Mouse (Mus musculus) kidney, postnatal 10 days (tissue): Measurements from ENCODE around the gene Strip1.
"Not testable (repeated sequence)": the region's sequence is repeated elsewhere in the genome, so short reads cannot be mapped to it uniquely, and the experiment has no call there.

ENCODE experiments used
- DNase-seq: peaks from one replicate; pipeline ENCODE4 v3.0.0; 2021; ENCODE audit warnings: mixed read lengths

Strip1 gene

DNA sequence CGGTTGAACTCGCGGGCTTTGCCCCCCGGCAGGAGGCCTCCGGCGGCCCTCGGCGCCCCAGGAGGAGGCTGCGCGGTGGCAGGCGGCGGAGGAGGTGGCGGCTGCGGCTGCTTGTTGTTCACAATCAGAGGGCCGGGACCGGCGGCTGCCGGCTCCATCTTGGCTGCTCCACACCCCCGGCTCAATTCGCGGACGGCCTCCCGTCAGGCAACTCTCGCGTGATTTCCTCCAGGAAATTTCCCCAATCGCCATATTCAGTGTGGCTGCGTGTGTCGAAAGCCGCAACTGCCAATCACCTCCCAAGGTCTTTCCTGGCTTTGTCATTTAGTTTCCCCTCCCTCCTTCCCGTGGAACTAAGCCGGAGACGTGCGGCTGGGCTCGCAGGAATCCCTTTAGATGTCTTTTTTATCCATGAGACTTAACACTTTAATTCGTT is at the start of gene Strip1:
Gene Strip1, minus strand, starts transcription at position 172 of the 436 bp plus-strand sequence.
- peak; percentile 96 for DNase-seq

DNA sequence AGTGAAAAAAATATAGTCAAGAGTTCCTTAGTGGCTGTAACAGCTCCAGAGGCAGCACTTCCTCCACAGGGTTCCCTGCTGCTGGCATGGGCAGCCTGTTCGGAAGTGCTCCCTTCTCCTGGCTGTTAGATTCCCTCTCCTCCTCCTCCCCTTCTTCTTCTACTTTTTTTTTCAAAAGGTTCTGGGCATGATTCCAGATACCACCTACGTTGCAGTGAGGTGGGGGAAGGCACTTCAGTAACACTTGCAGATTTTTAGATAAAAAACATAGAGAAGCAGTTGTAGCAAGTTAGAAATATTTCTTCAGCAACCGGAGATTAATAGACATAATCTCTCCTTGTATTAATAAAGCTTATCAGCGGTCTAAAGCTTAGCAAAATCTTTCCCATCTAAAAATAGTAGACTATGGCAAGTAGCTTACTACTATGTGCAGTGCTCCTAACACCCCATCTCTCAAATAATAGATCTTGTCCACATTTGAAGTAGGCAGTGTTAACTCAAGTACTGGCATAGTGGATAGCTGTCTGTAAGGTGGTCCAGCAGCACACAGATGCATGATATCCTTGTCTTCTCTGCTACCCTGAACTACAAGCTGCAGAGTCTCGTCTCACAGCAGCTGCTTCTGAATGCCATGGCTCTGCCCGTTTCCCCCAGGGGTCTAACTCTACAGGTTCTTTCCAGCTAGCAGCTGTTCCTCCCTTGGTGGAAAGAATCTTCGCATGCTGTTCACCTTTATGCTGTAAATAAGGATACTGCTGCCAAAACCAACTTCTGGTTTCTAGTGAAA is 49.5 kb upstream of the Strip1 start:
- peak; percentile 50 for DNase-seq

DNA sequence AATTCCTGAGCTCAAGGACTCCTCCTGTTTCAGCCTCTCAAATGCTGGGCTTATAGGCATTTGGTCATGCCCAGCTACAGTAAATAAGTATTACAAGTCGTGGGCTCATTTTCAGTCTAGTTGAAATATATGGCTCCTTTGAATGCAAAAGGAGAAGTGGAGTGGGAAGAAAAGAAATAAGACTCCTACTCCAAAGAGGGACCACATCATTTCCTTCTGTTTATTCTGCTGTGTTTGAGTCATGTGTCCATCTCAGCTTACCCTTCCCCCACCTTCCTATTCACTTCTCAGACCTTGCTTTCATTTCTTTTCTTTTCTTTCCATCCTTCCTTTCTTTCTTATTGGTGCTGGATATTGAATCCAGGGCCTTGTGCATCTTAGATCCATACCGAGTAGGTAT is 40.0 kb upstream of the Strip1 start:
- DNase-seq, result no peak

DNA sequence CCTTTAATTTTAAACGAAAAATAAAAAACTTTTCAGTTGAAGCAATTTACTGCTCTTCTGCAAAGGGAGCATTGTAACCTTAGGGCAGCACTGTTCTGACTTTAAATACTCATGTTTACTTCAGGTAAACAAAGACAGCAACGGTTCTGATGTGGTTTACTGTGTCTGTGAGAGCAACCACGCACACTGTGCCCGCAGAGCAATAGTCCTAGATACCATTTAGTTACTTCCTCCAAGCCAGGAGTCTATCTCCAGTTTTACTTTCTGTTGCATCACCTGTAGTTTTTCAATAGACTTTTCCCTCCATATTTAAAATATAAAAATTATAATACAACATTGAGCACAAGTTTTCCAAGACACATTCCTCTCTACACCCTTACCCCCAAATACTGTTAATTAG is 39.0 kb upstream of the Strip1 start:
- DNase-seq, result no peak

DNA sequence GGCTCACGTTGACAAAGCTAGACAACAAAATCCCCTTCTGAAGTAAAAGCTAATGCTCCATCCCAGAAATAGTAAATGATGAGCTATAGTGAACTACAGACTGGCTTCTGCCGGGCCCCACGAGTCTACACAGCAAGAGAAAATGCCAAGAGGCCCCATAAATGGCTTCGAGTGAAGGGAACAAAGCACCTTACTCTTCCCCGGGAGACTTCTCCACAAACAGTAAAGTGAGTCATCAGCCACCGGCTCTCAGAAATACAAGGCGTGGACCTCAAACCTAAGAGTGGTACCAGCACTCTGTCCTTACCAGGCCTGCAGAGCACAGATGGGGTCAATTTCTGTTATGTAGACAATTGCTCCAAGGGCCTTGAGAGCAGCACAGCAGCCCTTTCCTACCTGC is 37.3 kb upstream of the Strip1 start:
- no peak for DNase-seq

DNA sequence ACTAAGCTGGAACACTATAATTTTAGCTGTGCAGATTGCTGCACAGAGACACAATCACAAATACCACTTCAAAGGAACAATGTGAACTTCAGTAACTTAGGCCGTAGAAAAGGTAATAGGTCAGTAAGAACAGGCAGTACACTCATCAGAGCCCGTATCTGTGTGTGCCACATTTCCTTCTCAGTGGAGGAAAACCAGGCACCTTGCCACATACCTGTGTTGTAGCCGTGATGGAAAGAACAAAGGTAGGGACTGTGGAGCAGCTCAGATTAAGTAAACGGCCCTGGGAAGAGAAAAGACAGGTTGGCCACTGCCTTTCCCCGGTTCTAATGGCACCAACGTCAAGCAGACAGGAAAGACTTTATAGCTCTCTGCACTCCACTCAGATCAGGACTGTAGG is 35.9 kb upstream of the Strip1 start:
- no peak for DNase-seq

DNA sequence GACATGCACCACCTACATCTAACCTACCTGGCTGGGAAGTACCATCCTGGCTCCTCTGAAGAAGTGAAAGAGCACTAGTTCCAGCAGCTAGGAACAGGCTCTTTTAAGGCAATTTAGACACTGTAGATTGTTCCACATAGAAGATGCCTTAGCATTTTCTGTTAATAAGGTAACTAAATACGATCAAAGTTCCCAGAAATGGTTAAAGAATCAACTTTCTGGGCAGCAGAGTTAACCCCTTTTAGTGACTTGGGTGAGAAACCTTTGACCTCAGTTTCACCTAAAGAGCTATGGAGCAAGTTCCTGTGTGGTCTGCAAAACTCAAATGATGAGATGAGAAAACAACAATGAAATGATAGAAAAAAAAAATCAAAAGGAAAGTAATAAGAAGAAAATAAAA is 33.1 kb upstream of the Strip1 start:
- DNase-seq, result no peak

DNA sequence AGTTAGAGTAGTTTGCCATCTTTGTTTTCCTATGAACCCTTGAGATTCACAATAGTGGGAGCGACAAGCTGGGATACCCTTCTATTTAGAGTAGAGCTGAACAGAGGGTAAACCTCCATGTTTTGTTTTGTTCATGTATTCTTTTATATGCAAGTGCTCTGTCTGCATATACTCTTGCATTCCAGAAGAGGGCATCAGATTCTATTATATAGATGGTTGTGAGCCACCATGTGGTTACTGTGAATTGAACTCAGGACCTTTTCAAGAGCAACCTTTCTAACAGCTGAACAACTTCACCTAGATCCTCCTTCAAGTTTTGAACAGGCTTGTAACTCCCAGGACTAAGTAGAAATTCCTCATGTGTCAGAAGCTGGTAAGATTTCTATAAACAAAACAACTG is 27.5 kb upstream of the Strip1 start:
- DNase-seq, result no peak

DNA sequence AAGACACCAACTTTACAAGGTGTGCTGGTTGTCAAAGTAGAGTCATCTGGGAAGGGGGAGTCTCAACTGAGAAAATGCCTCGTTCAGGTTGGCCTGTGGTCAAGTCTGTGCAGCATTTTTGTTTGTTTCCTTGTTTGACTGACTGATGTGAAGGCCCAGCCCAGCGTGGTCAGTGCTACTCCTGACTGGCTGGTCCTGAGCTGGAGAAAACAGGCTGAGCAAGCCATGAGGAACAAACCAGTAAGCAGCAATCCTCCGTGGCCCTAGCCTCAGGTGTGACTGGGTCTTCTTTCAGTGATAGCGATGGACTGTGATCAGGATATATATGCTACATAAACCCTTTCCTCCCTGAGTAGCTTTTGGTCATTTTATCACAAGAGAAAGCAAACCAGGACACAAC is 25.4 kb upstream of the Strip1 start:
- no peak for DNase-seq

DNA sequence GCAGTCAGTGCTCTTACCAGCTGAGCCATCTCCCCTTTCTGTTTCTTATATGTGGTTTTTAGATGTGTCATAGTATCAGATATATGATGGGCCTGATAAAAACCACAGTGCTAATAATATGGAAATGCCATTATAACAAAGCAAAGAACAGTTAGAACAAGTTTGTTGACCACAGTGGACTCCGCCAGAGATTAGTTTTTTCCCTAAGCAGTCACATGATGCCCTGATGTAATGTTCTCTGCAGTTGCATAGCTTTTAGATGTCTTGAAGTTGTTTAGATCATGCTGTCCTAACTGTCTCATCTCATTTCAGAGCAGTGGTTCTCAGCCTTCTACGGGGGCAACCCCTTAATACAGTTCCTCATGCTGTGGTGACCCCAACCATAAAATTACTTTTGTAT is 24.7 kb upstream of the Strip1 start:
- no peak for DNase-seq

DNA sequence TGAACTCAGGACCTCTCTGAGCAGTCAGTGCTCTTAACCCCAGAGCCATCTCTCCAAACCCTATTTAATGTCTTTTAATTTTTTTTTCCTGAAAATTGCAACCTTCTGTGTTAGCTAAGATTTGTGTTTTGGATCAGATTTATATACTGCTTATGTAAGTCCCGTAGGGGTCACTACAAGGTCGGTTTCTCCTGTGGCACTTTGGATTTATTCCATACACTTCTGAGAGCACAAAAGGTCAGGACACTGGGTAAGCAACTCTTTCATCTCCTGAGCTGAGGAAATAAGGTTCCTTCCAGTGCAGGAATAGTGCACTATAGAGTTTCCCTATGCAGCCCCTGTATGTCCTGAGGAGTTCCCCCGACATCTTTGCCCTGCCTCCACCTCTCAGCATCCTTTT is 24.0 kb upstream of the Strip1 start:
- no peak for DNase-seq

DNA sequence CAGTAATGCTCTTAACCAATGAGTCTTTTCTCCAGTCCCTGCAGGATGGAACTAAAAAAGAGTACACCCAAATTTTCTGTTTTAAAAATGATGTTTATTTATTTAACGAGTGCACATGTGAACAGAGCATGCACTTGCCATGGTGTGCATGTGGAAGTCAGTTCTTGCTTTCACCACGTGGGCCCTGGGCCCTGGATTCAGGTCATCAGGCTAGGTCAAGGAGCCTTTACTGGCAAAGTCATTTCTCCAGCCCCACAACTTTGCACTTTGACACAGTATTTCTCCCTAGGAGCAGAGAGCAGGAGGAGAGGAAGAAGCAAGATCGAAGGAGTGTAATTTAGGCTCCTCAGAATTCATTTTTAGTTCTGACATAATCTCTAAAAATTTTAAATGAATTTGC is 23.4 kb upstream of the Strip1 start:
- no peak for DNase-seq

DNA sequence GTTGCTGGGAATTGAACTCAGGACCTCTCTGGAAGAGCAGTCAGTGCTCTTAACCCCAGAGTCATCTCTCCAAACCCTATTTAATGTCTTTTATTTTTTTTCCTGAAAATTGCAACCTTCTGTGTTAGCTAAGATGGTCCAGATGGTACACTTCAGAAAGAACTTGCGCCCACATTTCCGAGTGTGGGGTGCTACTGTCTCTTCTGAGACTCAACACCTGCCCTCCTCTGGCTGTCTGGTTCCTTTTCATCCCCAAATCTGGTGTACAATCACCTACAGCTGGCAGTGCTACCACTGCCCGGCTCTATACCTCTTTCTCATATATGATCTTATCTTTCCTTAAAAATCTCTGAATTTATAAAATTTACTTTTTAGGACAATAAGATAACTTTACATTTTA is 21.5 kb upstream of the Strip1 start:
- no peak for DNase-seq

DNA sequence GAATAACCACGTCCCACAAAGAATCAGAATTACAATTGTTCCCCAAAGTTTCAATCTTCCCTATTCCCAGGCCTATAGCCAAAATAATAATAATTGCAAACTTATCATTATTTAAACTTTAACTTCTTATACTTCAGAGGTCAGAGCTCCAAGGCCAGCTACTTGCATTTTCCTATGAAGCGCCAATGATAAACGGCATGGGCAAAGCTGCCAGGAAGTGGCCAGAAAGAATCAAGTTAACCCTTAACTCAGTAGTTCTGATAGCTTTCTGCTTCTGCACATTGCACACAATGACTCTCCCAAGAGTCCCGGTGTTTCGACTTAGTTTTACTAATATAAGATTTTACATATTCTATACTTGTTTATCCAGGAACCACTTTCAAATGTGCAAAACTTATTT is 18.8 kb upstream of the Strip1 start:
- not testable (repeated sequence) for DNase-seq

DNA sequence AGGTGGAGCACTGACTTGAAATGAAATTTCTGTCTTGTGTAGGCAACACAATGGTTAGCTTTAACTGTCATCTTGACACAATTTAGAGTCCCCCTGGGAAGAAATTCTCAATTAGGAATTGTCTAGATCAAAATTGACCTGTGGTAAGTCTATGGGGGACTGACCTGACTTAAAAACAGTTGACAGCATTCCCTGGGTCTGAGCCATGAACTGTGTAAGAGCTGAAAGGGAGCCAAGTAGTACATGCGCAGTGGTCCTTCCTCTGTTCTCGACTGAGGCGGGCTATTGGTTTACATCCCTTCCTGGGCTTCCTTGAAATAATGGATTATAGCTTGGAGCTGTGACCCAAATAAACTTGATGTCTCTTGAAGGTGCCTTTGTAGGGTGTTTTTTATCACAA is 15.5 kb upstream of the Strip1 start:
- peak; percentile 30 for DNase-seq

DNA sequence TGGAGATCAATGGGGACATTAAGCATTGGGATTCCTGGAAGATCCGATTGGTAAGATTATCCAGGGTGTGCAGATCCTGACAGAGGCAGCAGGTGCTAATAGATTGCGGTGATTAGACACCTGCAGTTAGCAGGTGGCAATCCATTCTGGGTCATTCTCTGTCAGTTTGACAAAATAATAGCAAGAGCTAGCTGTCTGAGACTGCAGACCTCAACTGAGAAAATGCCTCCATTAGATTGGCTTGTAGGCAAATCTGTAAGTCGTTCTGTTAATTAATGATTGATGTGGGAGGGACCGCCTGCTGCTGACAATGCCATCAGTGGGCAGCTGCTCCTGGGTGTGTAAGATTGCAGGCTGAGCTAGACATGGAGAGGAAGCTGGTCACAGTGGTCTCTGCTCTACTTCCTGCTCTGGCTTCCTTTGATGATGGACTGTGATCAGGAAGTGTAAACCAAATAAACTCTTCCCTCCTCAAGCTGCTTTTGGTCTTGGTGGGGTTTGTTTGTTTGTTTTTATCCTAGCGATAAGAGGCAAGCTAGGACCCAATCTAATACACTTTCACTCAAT is 6.2 kb upstream of the Strip1 start:
- no peak for DNase-seq

DNA sequence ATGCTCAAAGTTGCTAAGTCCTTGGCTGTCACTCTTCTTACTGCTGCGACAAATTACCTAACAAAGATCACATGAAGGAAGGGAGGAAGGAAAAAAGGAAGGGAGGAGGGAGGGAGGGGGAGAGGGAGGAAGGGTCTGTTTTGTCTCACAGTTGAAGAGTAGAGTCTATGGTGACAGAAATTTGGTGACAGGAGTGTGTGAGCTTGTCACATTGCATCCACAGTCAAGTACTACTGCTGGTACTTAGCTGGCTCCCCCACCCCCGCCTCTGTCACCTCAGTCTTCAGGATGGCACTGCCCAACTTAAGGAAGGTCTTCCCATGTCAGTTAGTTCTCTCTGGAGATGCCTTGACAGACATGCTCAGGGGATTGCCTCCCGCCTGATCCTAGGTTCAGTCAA is 4.7 kb upstream of the Strip1 start:
- peak; percentile 0 for DNase-seq

DNA sequence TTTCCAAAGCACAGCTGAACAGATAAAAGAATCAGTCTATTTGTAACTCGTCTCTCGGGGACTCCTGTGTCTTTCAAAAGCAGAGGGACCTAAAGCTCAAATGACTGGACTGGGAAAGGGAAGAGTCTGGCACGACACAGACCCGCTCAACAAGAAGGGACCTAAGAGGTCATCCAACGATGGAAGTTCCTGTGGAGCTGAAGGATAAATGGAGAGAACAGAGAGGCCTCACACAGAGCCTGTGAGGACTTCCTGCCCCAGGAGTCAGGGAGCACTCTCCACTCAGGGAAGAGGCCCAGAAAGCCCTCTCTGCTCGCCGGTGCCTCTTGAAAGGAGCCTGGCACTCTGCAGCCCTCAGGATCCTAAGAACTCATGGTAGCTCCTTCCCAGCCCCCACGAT is 4.3 kb upstream of the Strip1 start:
- DNase-seq, result no peak

DNA sequence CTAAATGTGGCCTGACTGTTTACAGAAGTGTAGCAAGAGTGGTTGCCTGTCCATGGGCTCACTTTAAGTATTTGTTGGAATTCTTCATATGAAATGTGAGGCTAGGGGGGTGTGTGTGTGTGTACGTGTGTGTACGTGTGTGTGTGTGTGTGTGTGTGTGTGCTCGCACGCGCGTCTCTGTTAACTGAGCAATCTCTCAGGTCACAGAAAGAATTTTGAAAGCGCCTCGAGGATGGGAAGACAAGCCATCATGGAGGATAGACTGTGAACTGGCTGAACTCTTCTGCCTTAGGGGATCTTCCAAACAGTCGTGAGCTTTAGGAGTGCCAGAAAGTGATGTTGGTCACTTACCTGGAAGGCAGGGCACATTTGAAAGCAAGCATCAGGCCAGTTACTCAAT is 2.4 kb upstream of the Strip1 start:
- no peak for DNase-seq

DNA sequence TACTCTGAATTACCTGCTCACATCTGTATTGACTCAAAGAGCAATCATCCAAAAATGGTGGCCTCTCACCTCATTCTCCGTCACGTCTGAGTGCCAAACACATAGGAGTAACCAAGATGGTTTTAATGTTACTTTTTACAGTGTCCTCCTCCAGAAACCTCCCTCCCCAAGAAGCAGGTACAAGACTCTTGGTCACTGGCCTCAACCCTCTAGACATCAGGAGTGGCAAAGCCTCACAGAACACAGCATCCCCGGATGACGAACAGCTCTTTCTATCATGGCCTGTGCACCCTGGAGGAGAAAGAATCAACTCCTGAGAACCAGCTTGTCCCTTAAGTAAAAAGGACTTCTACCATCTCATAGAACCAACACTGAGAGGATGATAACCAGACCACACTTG is 1.3 kb upstream of the Strip1 start:
- DNase-seq, result no peak

DNA sequence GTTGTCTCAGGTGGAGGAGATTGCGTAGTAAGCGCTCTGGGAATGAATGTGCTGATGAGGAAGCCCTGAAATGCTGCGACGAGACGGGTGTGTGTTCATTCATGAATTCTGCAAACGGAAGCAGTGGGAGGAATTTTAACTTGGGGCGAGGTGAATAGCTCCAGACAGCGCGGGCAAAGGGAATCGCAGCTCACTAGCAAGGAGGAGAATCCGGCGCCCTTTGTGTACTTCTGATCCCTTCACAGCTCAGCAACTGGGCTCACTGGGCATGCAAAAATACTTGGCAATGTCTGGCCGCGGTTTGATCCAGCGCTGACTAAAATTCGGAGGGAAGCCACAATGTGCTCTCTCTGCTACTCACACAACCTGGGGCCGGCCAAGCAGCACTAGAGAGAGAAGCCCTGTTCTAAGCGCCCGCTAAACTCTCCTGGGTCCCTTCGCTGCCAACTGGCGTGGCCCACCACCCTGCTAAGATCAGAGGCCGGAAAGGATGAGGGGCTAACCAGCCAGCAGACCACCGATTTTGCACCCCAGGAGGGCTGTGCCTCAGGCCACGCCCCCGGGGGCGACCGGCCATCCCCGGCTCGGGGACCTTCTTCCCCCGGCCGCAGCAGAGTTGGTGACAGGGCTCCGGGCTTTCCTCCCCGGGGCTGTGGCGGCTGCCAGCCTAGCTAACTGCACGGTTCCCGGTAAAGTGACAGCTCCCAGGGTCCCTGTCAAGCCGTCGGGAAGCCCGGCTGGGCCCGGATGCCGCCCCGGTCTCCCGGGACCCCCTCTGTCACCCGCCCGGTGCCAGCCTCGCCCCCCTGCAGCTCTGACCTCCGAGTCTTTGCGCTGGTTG is 592 bp downstream of the Strip1 start, which contains the start of gene Gm10961:
Gene Gm10961, plus strand, starts transcription at position 641 of the 841 bp plus-strand sequence.
- peak; percentile 72 for DNase-seq

DNA sequence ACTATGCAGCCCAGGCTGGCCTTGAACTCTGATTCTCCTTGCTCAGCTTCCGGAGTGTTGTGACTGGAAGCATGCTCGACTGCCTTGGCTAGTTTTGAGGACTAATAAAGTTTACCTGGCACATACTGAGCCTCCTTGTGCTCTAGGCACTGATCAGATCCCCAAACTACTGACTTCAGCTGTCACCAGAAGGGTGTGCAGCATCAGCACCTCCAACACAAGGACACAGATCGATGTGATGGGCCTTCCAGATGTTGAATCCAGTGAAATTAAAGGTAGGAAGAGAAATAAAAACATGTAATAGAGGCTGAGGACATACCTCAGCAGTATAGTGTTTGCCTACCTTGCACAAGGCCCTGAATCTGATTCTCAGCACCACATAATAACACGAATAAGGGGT is 2.1 kb downstream of the Strip1 start:
- no peak for DNase-seq

DNA sequence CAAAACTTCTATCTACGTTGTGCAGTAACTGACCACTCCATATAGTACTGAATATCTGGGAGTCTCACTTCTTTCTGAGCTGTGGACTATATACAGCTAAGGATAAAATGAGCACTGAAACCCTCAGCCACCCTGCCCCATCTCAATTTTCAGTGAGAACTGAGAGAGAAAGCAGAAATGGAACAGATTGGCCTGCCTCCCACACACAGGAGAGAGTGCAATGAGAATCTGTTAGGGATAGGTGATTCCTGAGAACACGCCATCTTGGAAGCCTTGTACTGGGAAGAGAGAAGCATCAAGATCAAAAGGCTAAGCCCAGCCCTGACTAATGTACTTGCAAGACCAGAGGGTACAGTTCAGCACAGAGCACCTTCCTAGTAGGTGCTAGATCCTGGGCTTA is 2.9 kb downstream of the Strip1 start:
- DNase-seq, result no peak

DNA sequence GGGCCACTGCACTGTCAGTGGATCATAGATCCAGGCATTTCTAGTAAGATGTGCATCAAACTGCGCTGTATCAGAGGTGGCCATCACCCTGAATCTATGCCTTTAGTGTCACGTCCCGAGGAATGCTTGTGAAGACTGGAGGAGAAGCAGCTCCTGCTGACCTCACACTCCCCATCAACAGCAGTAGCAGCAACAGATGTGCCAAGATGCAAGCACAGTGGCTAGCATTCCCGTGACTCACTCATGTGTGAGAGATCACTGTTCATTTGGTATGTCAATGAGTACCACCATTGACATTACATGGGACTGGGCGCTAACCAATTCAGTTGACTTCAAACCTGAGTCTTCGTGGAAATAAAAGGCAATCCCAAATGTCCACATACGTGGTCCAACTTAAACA is 3.9 kb downstream of the Strip1 start:
- DNase-seq, result no peak
